Mouse (Mus musculus): ENCODE data around the gene Plxnc1. TPM values are rescaled to one million over a fixed set of nuclear protein-coding genes. Genes with fewer than 3 reads are reported as not detected.

Gene Plxnc1
- total RNA-seq, 2 experiments from 2014 or later = 46.2 to 49.9 TPM

DNA sequence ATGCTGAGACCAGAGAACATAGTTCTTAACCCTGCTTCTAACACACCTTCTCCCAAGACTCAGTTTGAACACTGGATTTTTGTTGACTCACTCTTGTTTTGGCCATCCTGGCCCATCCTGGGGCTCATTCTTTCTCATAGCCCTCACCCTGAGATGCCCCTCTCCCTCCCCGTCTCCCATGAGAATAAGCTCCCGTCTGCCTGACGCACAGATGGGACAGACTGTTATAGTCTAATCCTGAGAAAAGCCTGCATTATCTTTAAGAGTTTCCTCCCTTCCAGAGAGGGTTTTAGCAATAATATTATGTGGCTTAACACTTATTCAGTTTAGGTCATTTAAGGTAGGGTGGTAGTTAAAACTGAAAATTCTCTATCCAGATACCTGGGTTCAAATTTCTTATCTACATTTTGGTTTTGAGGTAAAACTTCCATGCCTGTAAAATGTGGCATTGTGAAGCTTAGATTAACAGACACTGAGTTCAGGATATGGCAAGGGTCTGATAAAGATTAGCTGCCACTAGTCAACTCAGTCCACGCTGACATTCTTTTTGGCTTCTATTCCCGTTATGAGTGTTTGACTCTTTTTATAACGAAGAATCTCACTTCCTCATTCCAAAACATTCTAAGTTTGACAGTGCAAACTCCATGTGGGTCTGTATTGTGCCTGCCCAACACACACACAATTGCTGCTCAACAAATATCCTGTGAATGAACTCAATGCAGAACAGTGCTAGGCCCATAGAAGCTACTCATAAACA, 86.2 kb downstream of the Plxnc1 start:
- no peak for DNase-seq (ENCODE audit: extremely low spot score in 1 of 2, low spot score in 2 of 2)
- intact Hi-C loops (cut with DNase I) = no loop called here
- H3K27ac ChIP-seq = no peak overlapping the region
- TF ChIP-seq CTCF (IDR thresholded peaks at IDR 0.05) = no peak
- no peak overlapping the region for H3K4me3 ChIP-seq

DNA sequence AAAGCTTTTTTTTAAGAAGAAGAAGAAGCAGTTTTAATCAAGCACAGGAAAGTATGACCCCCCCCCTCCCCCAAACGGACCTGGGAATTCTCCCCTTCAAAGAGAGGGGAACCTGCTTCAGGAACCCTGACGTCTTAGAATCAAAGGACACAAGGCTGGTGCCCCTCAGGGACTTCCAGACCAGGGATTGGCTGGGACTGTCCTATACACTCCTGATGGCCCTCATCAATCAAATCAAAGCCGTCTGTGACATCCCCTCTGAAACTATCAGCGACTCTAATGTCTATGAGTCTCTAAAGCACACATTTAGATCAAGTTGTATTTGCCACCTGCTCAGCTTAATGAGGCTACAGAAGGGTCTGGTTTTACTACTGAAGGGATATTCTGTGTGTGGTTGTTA, 94.1 kb downstream of the Plxnc1 start:
- DNase-seq (ENCODE audit: extremely low spot score in 1 of 2, low spot score in 2 of 2) = no peak
- Histone ChIP-seq H3K27ac (no peak overlapping the region), H3K4me3 (no peak overlapping the region)
- no peak for TF ChIP-seq CTCF (IDR thresholded peaks at IDR 0.05)
- intact Hi-C loops (cut with DNase I) = no loop called here

DNA sequence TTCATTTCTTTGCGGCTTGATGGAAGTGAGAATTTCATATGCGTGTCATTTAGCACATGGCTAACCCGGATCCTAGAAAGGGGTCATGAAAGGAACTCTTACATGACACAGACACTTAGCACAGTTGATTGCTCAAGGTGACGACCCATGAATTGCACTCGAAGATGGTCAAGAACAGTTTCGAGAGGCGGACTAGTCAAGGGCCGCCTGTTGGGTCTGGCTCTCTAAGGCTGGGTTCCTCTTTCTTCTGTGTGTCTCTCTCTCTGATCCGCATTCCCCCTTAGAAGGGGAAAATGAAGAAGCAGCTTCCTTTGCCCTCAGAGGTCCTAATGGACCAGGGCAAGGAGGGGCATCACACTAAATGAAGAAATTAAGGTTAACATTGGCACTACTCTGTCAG, 94.7 kb downstream of the Plxnc1 start:
- DNase-seq (ENCODE audit: extremely low spot score in 1 of 2, low spot score in 2 of 2) = no peak
- intact Hi-C loops (cut with DNase I) = no loop called here
- Histone ChIP-seq H3K4me3 (no peak overlapping the region), H3K27ac (no peak overlapping the region)
- no peak for TF ChIP-seq CTCF (IDR thresholded peaks at IDR 0.05)

DNA sequence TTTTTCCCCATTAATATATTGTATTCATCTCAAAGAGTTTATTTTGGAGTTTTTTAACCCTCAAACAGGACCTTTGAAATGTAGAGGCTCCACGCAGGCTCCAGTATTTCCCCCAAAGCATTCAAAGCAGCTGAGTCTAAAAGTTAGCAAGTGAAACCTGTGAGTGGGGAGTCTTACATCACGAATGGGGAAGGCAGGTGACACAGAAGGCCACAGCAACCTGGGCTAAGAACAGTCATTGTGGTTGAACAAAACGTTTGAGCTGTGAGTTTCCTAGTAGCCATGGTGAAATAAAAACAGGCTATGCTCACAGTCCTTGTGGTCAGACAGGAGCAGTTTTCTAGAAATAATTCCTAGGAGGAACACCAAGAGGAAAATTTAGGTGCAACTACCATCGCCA, 95.3 kb downstream of the Plxnc1 start:
- Histone ChIP-seq H3K27ac (no peak overlapping the region), H3K4me3 (no peak overlapping the region)
- intact Hi-C loops (cut with DNase I) = no loop called here
- TF ChIP-seq CTCF (IDR thresholded peaks at IDR 0.05) = no peak
- DNase-seq (ENCODE audit: extremely low spot score in 1 of 2, low spot score in 2 of 2) = no peak

- Histone ChIP-seq H3K4me3 (no peak overlapping the region), H3K27ac (no peak overlapping the region)
- intact Hi-C loops (cut with DNase I) = no loop called here
- no peak for TF ChIP-seq CTCF (IDR thresholded peaks at IDR 0.05)
- no peak for DNase-seq (ENCODE audit: extremely low spot score in 1 of 2, low spot score in 2 of 2)
Observed at GRCm38 (mm10) chr10:94848344-94848743, 96.3 kb downstream of the Plxnc1 start.

GRCm38 (mm10) chr10:94846501-94847105, 98.0 kb downstream of the Plxnc1 start:
- no peak overlapping the region for H3K27ac ChIP-seq
- intact Hi-C loops (cut with DNase I) = no loop called here
- no peak for TF ChIP-seq CTCF (IDR thresholded peaks at IDR 0.05)
- DNase-seq (ENCODE audit: extremely low spot score in 1 of 2, low spot score in 2 of 2) = no peak
- H3K4me3 ChIP-seq = no peak overlapping the region

- DNase-seq (ENCODE audit: extremely low spot score in 1 of 2, low spot score in 2 of 2) = no peak
- Histone ChIP-seq H3K4me3 (no peak overlapping the region), H3K27ac (no peak overlapping the region)
- intact Hi-C loops (cut with DNase I) = no loop called here
- no peak for TF ChIP-seq CTCF (IDR thresholded peaks at IDR 0.05)
Observed at GRCm38 (mm10) chr10:94844692-94845091, 99.9 kb downstream of the Plxnc1 start.

DNA sequence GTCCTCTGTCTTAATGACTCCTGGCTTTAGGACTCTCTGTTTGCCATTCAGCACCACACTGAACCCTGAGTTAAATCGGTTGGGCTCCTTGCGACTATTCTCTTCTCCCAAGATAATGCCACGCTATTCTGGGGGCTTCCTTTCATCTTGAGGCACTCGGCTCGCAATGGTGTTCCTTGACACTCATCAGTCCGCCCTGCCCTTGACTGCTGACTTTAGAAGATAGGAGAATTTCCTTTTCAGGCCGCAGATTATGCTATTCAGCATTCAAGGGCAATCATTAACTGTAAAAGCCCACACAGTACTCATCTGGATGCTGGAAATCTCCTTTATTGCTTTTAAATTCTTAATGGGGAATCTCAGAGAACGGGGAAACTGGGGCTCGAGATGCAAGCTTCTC, 108.8 kb downstream of the Plxnc1 start:
- no peak for DNase-seq (ENCODE audit: extremely low spot score in 1 of 2, low spot score in 2 of 2)
- no peak overlapping the region for H3K27ac ChIP-seq
- H3K4me3 ChIP-seq = no peak overlapping the region
- intact Hi-C loops (cut with DNase I) = no loop called here
- TF ChIP-seq CTCF (IDR thresholded peaks at IDR 0.05) = no peak

- peak overlapping the region; percentile 58 for H3K27ac ChIP-seq
- intact Hi-C loops (cut with DNase I) = loop anchor here (5.0 kb wide), 1 partner anchor 113 kb away; the partner anchor contains the start of gene Plxnc1
- no peak for TF ChIP-seq CTCF (IDR thresholded peaks at IDR 0.05)
- no peak overlapping the region for H3K4me3 ChIP-seq
- peak; percentile 86 to 88 for DNase-seq (ENCODE audit: extremely low spot score in 1 of 2, low spot score in 2 of 2)
Observed at GRCm38 (mm10) chr10:94829407-94829806, 115.2 kb downstream of the Plxnc1 start.

DNA sequence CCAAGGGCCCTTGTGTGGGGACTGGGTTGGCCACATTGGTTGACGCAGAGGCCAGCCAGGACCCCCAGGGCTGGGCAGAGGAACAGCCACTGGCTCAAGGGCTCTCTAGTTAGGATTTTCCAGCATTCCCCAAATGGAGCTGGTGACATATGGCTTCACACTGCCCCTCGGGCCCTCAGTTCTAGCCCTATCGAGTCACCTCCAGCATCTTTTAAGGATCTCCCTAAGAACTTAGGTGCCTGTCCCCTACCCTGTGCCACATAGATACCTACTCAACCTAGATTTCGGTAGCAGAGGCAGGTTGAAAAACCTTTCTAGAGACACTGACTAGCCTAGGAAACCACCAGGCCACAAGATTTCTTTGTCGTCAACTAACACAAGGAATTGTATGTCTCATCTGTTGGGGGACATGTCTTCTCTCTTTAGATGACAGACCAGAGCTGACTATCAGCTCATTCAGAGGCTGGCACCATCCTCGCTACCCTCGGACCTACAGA, 115.9 kb downstream of the Plxnc1 start:
- intact Hi-C loops (cut with DNase I) = loop anchor here (5.0 kb wide), 1 partner anchor 114 kb away; the partner anchor contains the start of gene Plxnc1
- DNase-seq (ENCODE audit: extremely low spot score in 1 of 2, low spot score in 2 of 2) = no peak
- H3K27ac ChIP-seq = peak overlapping the region; percentile 58

GRCm38 (mm10) chr10:94827890-94828733, 116.5 kb downstream of the Plxnc1 start:
- Histone ChIP-seq H3K4me3 (no peak overlapping the region), H3K27ac (no peak overlapping the region)
- no peak for DNase-seq (ENCODE audit: extremely low spot score in 1 of 2, low spot score in 2 of 2)
- TF ChIP-seq CTCF (IDR thresholded peaks at IDR 0.05) = no peak
- intact Hi-C loops (cut with DNase I) = loop anchor here (5.0 kb wide), 1 partner anchor 114 kb away; the partner anchor contains the start of gene Plxnc1

More for the DNA sequence above, 115.9 kb downstream of the Plxnc1 start:
- H3K4me3 ChIP-seq = no peak overlapping the region
- TF ChIP-seq CTCF (IDR thresholded peaks at IDR 0.05) = no peak

DNA sequence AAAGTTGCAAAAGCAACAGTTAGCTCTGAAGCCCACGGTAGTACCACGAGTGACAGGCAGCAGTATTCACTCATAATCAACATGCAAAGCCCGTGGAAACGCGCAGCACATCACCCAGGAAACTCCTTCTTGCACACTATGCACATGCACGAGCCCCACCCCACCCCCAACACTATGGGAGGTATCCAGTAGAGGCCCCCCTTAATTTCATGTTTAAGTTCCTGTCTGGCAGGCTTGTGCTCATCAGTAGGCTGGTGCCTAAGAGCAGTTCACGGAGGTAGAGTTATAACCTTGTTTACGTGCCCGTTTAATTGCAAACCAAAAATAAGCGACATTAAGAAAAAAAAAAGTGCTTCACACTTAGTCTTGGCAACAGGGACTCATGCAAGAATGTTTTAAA, 117.3 kb downstream of the Plxnc1 start:
- no peak for DNase-seq (ENCODE audit: extremely low spot score in 1 of 2, low spot score in 2 of 2)
- no peak overlapping the region for H3K27ac ChIP-seq
- intact Hi-C loops (cut with DNase I) = loop anchor here (5.0 kb wide), 1 partner anchor 115 kb away; the partner anchor contains the start of gene Plxnc1

More for the DNA sequence above, 117.3 kb downstream of the Plxnc1 start:
- TF ChIP-seq CTCF (IDR thresholded peaks at IDR 0.05) = no peak
- H3K4me3 ChIP-seq = no peak overlapping the region
